Comparison of ENCODE assay signal across 23 mouse cellular contexts in the genomic region with DNA sequence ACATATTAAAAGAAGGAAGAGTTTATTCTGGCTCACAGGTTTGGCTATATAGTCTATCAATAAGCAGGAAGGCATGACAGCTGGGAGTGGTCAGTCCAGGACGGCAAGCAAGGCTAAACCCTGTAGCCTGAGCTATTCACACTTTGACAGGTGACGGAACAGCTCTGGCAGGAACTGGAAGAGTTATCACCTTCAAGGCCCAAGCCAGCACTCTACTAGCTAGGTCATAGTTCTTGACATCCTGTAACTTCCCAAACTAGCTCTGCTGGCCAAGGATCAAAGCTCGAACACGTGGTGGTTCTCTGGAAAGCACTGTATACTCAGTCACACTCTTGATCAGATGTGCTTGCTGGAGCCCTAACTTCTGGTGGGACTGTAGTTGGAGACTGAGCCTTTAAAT. TPM values are rescaled to one million over a fixed set of nuclear protein-coding genes. Genes with fewer than 3 reads are reported as not detected.
DNase-seq lines count a peak whose midpoint lies in the region; ATAC-seq and TF ChIP-seq lines count a peak whose summit lies in the region.
"Had no signal": no experiment of that assay in that cellular context is flagged by ENCODE, and none has a peak within 500 bp of the region (broad histone marks: within the 10 kb centered on the region; RNA-seq: fewer than 3 reads in every experiment).

No protein-coding gene starts in this region.

- no peaks in the 10 kb centered on the region for H3K36me3 ChIP-seq in heart, embryonic 11.5 days (ENCODE audit: control insufficient read depth, insufficient read depth, low read length)
- no peaks in the 10 kb centered on the region for H3K36me3 ChIP-seq in kidney, adult 2 months (ENCODE audit: control insufficient read depth, insufficient read depth, low read length)
- H3K36me3 ChIP-seq in kidney, embryonic 16.5 days (ENCODE audit: insufficient read depth, low read length): no peaks in the 10 kb centered on the region
- H3K36me3 ChIP-seq in stomach, embryonic 16.5 days (ENCODE audit: control insufficient read depth, insufficient read depth, low read length): no peaks in the 10 kb centered on the region
- H3K36me3 ChIP-seq: forebrain, embryonic 10.5 days; heart, embryonic 13.5 days; hindbrain, embryonic 12.5 days; liver, embryonic 12.5 days; neural tube, embryonic 15.5 days had no signal

- H3K27ac ChIP-seq in heart, embryonic 11.5 days (ENCODE audit: low read depth, low read length): no peak overlapping the region
- no peak overlapping the region for H3K27ac ChIP-seq in kidney, adult 2 months (ENCODE audit: insufficient read depth, low read depth, low read length)
- no peak overlapping the region for H3K27ac ChIP-seq in kidney, embryonic 16.5 days (ENCODE audit: low read length)
- no peak overlapping the region for H3K27ac ChIP-seq in stomach, embryonic 16.5 days (ENCODE audit: low read length)
- H3K27ac ChIP-seq: forebrain, embryonic 10.5 days; heart, embryonic 13.5 days; hindbrain, embryonic 12.5 days; liver, embryonic 12.5 days; neural tube, embryonic 15.5 days had no signal

- no peak for ATAC-seq in heart, embryonic 11.5 days (replicated peaks; ENCODE audit: insufficient number of reproducible peaks, low FRiP score, low TSS enrichment)
- peak; percentile 79; the same call in 1 of the 2 replicates for ATAC-seq in kidney, embryonic 16.5 days (ENCODE audit: low FRiP score, low TSS enrichment)
- 0 out of 2 replicates have a peak, but pooled peaks have one; percentile 25 for ATAC-seq in stomach, embryonic 16.5 days (ENCODE audit: insufficient read depth, low FRiP score)
- ATAC-seq: forebrain, embryonic 16.5 days; liver, embryonic 12.5 days had no signal

- H3K9ac ChIP-seq in heart, embryonic 11.5 days (ENCODE audit: low read depth, low read length): no peak overlapping the region
- H3K9ac ChIP-seq in kidney, embryonic 16.5 days (replicated peaks; ENCODE audit: low read length): no peak overlapping the region
- H3K9ac ChIP-seq in stomach, embryonic 16.5 days (ENCODE audit: low read length): no peak overlapping the region
- H3K9ac ChIP-seq: heart, embryonic 13.5 days; hindbrain, embryonic 12.5 days; liver, embryonic 12.5 days; neural tube, embryonic 15.5 days had no signal

- no peak for TF ChIP-seq CTCF in kidney, adult 2 months (conservative IDR thresholded peaks at IDR 0.05; ENCODE audit: insufficient read depth, insufficient read length, low read depth, low read length)

- WGBS in heart, embryonic 11.5 days (ENCODE audit: insufficient replicate concordance): 66% methylated on average over 4 of the region's 4 CpGs
- whole genome bisulfite sequencing in kidney, adult 2 months: 46% methylated on average over 4 of the region's 4 CpGs
- WGBS in kidney, embryonic 16.5 days: 45% methylated on average over 4 of the region's 4 CpGs
- WGBS in stomach, embryonic 16.5 days: 55% methylated on average over 4 of the region's 4 CpGs

- peak; percentile 43 to 50 for DNase-seq in heart, adult 18-20 months
- DNase-seq in kidney, adult 2 months: peak; percentile 52
- no peak for DNase-seq in kidney, postnatal 14 days
- DNase-seq in layer of hippocampus, adult 9-10 months (ENCODE audit: low spot score): no peak
- no peak for DNase-seq in layer of hippocampus, postnatal 10 days (ENCODE audit: low spot score in 2 of 2)
- DNase-seq: adrenal gland, adult 8-10 months; cerebellum, adult 11-12 months; cerebellum, postnatal 10 days; heart, postnatal 14 days; lung, adult 18-20 months; lung, postnatal 14 days; right cerebral cortex, adult 18-20 months; thymus, postnatal 14 days had no signal

- no peaks in the 10 kb centered on the region for H3K9me3 ChIP-seq in heart, embryonic 11.5 days (replicated peaks; ENCODE audit: control insufficient read depth, low read length)
- no peaks in the 10 kb centered on the region for H3K9me3 ChIP-seq in kidney, embryonic 16.5 days (ENCODE audit: low read length)
- H3K9me3 ChIP-seq in stomach, embryonic 16.5 days (replicated peaks; ENCODE audit: control insufficient read depth, low read length): no peaks in the 10 kb centered on the region
- H3K9me3 ChIP-seq: forebrain, embryonic 10.5 days; heart, embryonic 13.5 days; hindbrain, embryonic 12.5 days; liver, embryonic 12.5 days; neural tube, embryonic 15.5 days had no signal

- peaks cover 4% of the 10 kb centered on the region; the same call in 1 of the 2 replicates for H3K4me1 ChIP-seq in heart, embryonic 11.5 days (ENCODE audit: control insufficient read depth, insufficient read depth, low read length)
- H3K4me1 ChIP-seq in kidney, adult 2 months (ENCODE audit: control insufficient read depth, insufficient read depth, low read length): peaks cover 7% of the 10 kb centered on the region; the same call in 1 of the 2 replicates
- peaks cover 9% of the 10 kb centered on the region for H3K4me1 ChIP-seq in kidney, embryonic 16.5 days (ENCODE audit: insufficient read depth, low read length)
- no peaks in the 10 kb centered on the region for H3K4me1 ChIP-seq in stomach, embryonic 16.5 days (ENCODE audit: control insufficient read depth, insufficient read depth, low read length)
- H3K4me1 ChIP-seq: forebrain, embryonic 10.5 days; hindbrain, embryonic 12.5 days; neural tube, embryonic 15.5 days had no signal

- no peak for TF ChIP-seq POLR2A in kidney, adult 2 months (IDR thresholded peaks at IDR 0.05; ENCODE audit: low read depth, low read length)

- H3K4me3 ChIP-seq in heart, embryonic 11.5 days (ENCODE audit: low read depth, low read length): no peak overlapping the region
- H3K4me3 ChIP-seq in kidney, adult 2 months (ENCODE audit: insufficient read depth, low read depth, low read length): no peak overlapping the region
- H3K4me3 ChIP-seq in kidney, embryonic 16.5 days (ENCODE audit: low read length): no peak overlapping the region
- H3K4me3 ChIP-seq in stomach, embryonic 16.5 days (replicated peaks; ENCODE audit: low read length): no peak overlapping the region
- H3K4me3 ChIP-seq: forebrain, embryonic 10.5 days; heart, embryonic 13.5 days; hindbrain, embryonic 12.5 days; liver, embryonic 12.5 days; neural tube, embryonic 15.5 days had no signal

- H3K4me2 ChIP-seq in heart, embryonic 11.5 days: no peak overlapping the region
- H3K4me2 ChIP-seq in kidney, embryonic 16.5 days (replicated peaks; ENCODE audit: low read depth, low read length): no peak overlapping the region
- no peak overlapping the region for H3K4me2 ChIP-seq in stomach, embryonic 16.5 days (ENCODE audit: low read depth, low read length)
- H3K4me2 ChIP-seq: heart, embryonic 13.5 days; hindbrain, embryonic 12.5 days; liver, embryonic 12.5 days; midbrain, embryonic 11.5 days; neural tube, embryonic 15.5 days had no signal

- H3K27me3 ChIP-seq in heart, embryonic 11.5 days (ENCODE audit: control insufficient read depth, insufficient read depth, low read length): no peaks in the 10 kb centered on the region
- no peaks in the 10 kb centered on the region for H3K27me3 ChIP-seq in kidney, adult 2 months (replicated peaks; ENCODE audit: control insufficient read depth, insufficient read depth, low read length)
- H3K27me3 ChIP-seq in kidney, embryonic 16.5 days (ENCODE audit: insufficient read depth, low read length): no peaks in the 10 kb centered on the region
- no peaks in the 10 kb centered on the region for H3K27me3 ChIP-seq in stomach, embryonic 16.5 days (ENCODE audit: control insufficient read depth, insufficient read depth, low read length)
- H3K27me3 ChIP-seq: heart, embryonic 13.5 days; hindbrain, embryonic 12.5 days; liver, embryonic 12.5 days; neural tube, embryonic 15.5 days had no signal

RNA-seq across cellular contexts. Expression of gene Nck2, which starts 10.5 kb away (rescaled TPM):
- total RNA-seq in heart, adult 18-20 months (2021): 10 to 100 TPM; 12.9 to 13.0 TPM
- 24.6 and 26.7 TPM in 2 replicates for polyA plus RNA-seq in heart, embryonic 11.5 days (2014; fragmentation: Nextera tagmentation; extraction: Ambion mirVana)
- 19.1 and 23.7 TPM in 2 replicates for polyA plus RNA-seq in kidney, adult 2 months (2012; rRNA removed)
- polyA plus RNA-seq in kidney, embryonic 16.5 days (2015; fragmentation: Nextera tagmentation; extraction: Ambion mirVana): 44.5 and 46.5 TPM in 2 replicates
- polyA plus RNA-seq in stomach, embryonic 16.5 days (2015; fragmentation: Nextera tagmentation; extraction: Ambion mirVana): 34.1 and 36.3 TPM in 2 replicates
- 10 to 100 TPM; 48.6 to 49.3 TPM for total RNA-seq in layer of hippocampus, postnatal 10 days (2021)

Comparison
In these comparisons a context has a peak if more than half of its experiments do, and no peak if none do; other contexts are left out.
1. DNase-seq: peak in heart, adult 18-20 months (2 of 2) and kidney, adult 2 months (single experiment); none in kidney, postnatal 14 days (single experiment), layer of hippocampus, adult 9-10 months (single experiment) and layer of hippocampus, postnatal 10 days (0 of 2).